8 mouse cellular contexts compared by ENCODE assay signal in the genomic region with DNA sequence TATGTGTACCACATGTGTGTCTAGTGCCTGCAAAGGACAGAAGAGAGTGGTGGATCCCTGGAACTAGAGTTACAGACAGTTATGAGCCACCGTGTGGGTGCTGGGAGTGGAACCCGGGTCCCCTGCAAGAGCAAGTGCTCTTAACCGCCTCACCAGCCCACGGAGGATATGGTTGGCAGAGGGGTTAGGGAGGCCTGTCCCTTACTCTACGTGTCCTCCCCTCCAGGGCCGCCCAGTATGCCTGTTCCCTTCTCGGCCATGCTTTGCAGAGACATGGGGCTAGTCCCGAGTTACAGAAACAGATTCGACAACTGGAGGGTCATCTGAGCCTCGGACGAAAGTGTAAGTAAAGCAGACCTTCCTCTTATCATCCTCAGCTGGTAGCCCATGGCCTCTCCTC. TPM values are rescaled to one million over a fixed set of nuclear protein-coding genes. Genes with fewer than 3 reads are reported as not detected.
DNase-seq lines count a peak whose midpoint lies in the region; ATAC-seq lines count a peak whose summit lies in the region.

No protein-coding gene starts in this region.

- peaks cover 67% of the 10 kb centered on the region for H3K36me3 ChIP-seq in megakaryocyte, embryonic 14.5 days (replicated peaks; ENCODE audit: low read length)
- peaks cover 40% of the 10 kb centered on the region for H3K36me3 ChIP-seq in neural tube, embryonic 15.5 days

- 72% methylated on average over 11 of the region's 11 CpGs for WGBS in neural tube, embryonic 15.5 days

- no peak overlapping the region for H3K27ac ChIP-seq in neural tube, embryonic 15.5 days (replicated peaks)

- peak overlapping the region; percentile 71 for H3K4me2 ChIP-seq in neural tube, embryonic 15.5 days

- ATAC-seq in megakaryocyte, adult 5-6 weeks (ENCODE audit: poor library complexity, severe bottlenecking), result no peak
- no peak for ATAC-seq in neural tube, embryonic 15.5 days (ENCODE audit: low FRiP score)

- H3K4me1 ChIP-seq in megakaryocyte, embryonic 14.5 days, result peaks cover 38% of the 10 kb centered on the region
- H3K4me1 ChIP-seq in neural tube, embryonic 15.5 days, result peaks cover 28% of the 10 kb centered on the region

- H3K4me3 ChIP-seq in megakaryocyte, embryonic 14.5 days (replicated peaks), result peak overlapping the region; percentile 94
- peak overlapping the region; percentile 94 for H3K4me3 ChIP-seq in neural tube, embryonic 15.5 days (replicated peaks)

- H3K9me3 ChIP-seq in megakaryocyte, embryonic 14.5 days, result no peaks in the 10 kb centered on the region
- no peaks in the 10 kb centered on the region for H3K9me3 ChIP-seq in neural tube, embryonic 15.5 days (replicated peaks)

- H3K9ac ChIP-seq in neural tube, embryonic 15.5 days (replicated peaks), result 0 out of 2 replicates have a peak overlapping the region, but pooled peaks have one; percentile 95

- no peaks in the 10 kb centered on the region for H3K27me3 ChIP-seq in megakaryocyte, embryonic 14.5 days (replicated peaks)
- H3K27me3 ChIP-seq in neural tube, embryonic 15.5 days (replicated peaks), result no peaks in the 10 kb centered on the region

- DNase-seq in adrenal gland, postnatal 10 days, result peak; percentile 12
- no peak for DNase-seq in adrenal gland, adult (ENCODE audit: inconsistent age in 2 of 2, low spot score in 1 of 2)
- peak; percentile 15 for DNase-seq in kidney, postnatal 10 days
- no peak for DNase-seq in adipocyte (ENCODE audit: low spot score)
- no peak for DNase-seq in urinary bladder, postnatal 10 days (ENCODE audit: low spot score)

RNA-seq across cellular contexts. Expression of gene Gm42957, which starts 1.2 kb away (rescaled TPM):
- under 1 TPM; 0.24 to 0.33 TPM for total RNA-seq in adrenal gland, postnatal 10 days (2021)
- not detected in 2 replicates for polyA plus RNA-seq in megakaryocyte, embryonic 14.5 days (2012; ENCODE audit: insufficient read depth, low replicate concordance)
- total RNA-seq in megakaryocyte, adult 5-6 weeks (2015), result 0.04 TPM in 1 of 2 replicates, not detected in the other
- 0.04 and 0.53 TPM in 2 replicates for total RNA-seq in megakaryocyte, adult 5-6 weeks (2017)
- 0.06 and 0.20 TPM in 2 replicates for polyA plus RNA-seq in neural tube, embryonic 15.5 days (2015; fragmentation: Nextera tagmentation; extraction: Ambion mirVana)

RNA-seq across cellular contexts. Expression of gene Pex11b, which starts 1.3 kb away (rescaled TPM):
- 10 to 100 TPM; 46.7 to 48.4 TPM for total RNA-seq in adrenal gland, postnatal 10 days (2021)
- polyA plus RNA-seq in megakaryocyte, embryonic 14.5 days (2012; ENCODE audit: insufficient read depth, low replicate concordance), result 2.2 TPM in 1 of 2 replicates, not detected in the other
- total RNA-seq in megakaryocyte, adult 5-6 weeks (2015), result 18.3 and 30.9 TPM in 2 replicates
- total RNA-seq in megakaryocyte, adult 5-6 weeks (2017), result 12.3 and 14.9 TPM in 2 replicates
- polyA plus RNA-seq in neural tube, embryonic 15.5 days (2015; fragmentation: Nextera tagmentation; extraction: Ambion mirVana), result 58.8 and 64.9 TPM in 2 replicates

RNA-seq across cellular contexts. Expression of gene Rbm8a, which starts 6.7 kb away (rescaled TPM):
- 10 to 100 TPM; 68.8 to 72.9 TPM for total RNA-seq in adrenal gland, postnatal 10 days (2021)
- 14.0 and 112 TPM in 2 replicates for polyA plus RNA-seq in megakaryocyte, embryonic 14.5 days (2012; ENCODE audit: insufficient read depth, low replicate concordance)
- total RNA-seq in megakaryocyte, adult 5-6 weeks (2015), result 89.0 and 99.4 TPM in 2 replicates
- 42.3 and 43.4 TPM in 2 replicates for total RNA-seq in megakaryocyte, adult 5-6 weeks (2017)
- polyA plus RNA-seq in neural tube, embryonic 15.5 days (2015; fragmentation: Nextera tagmentation; extraction: Ambion mirVana), result 108 and 109 TPM in 2 replicates

RNA-seq across cellular contexts. Expression of gene Itga10, which starts 8.9 kb away (rescaled TPM):
- 1 to 10 TPM; 1.8 to 2.0 TPM for total RNA-seq in adrenal gland, postnatal 10 days (2021)
- 0.01 TPM in 1 of 2 replicates, not detected in the other for polyA plus RNA-seq in megakaryocyte, embryonic 14.5 days (2012; ENCODE audit: insufficient read depth, low replicate concordance)
- 0.02 and 0.29 TPM in 2 replicates for total RNA-seq in megakaryocyte, adult 5-6 weeks (2015)
- 0.15 TPM in 1 of 2 replicates, not detected in the other for total RNA-seq in megakaryocyte, adult 5-6 weeks (2017)
- polyA plus RNA-seq in neural tube, embryonic 15.5 days (2015; fragmentation: Nextera tagmentation; extraction: Ambion mirVana), result 1.3 and 1.4 TPM in 2 replicates

RNA-seq across cellular contexts. Expression of gene Ankrd35, which starts 33.5 kb away (rescaled TPM):
- 1 to 10 TPM; 1.5 to 1.9 TPM for total RNA-seq in adrenal gland, postnatal 10 days (2021)
- 9.5 and 30.5 TPM in 2 replicates for polyA plus RNA-seq in megakaryocyte, embryonic 14.5 days (2012; ENCODE audit: insufficient read depth, low replicate concordance)
- not detected in 2 replicates for total RNA-seq in megakaryocyte, adult 5-6 weeks (2015)
- not detected in 2 replicates for total RNA-seq in megakaryocyte, adult 5-6 weeks (2017)
- polyA plus RNA-seq in neural tube, embryonic 15.5 days (2015; fragmentation: Nextera tagmentation; extraction: Ambion mirVana), result 2.3 and 2.4 TPM in 2 replicates

Comparison
In these comparisons a context has a peak if more than half of its experiments do, and no peak if none do; other contexts are left out.
1. DNase-seq: peak in adrenal gland, postnatal 10 days (single experiment) and kidney, postnatal 10 days (single experiment); none in adrenal gland, adult (0 of 2), adipocyte (single experiment) and urinary bladder, postnatal 10 days (single experiment).